Comparison of ENCODE assay signal across 23 mouse cellular contexts in the genomic region with DNA sequence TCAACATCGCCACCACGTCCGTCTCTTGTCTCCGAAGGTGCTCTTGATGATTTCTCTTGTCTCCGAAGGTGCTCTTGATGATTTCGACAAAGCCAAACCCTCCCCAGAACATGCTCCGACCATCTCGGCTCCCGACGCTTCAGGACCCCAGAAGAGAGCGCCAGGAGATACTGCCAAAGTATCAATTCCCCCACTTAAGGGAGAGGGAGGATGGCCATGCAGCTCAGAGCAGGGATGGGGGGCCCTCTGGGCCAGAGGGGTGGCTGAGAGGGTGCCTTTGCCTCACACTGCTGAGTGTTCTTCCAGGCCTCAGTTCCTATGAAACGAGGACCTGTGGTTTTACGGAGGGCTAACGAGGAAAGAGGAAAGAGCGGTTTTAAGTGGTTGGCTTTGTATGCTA. TPM values are rescaled to one million over a fixed set of nuclear protein-coding genes. Genes with fewer than 3 reads are reported as not detected.
A peak's percentile ranks its signal among the peaks of the same experiment; 100 is the strongest.
DNase-seq lines count a peak whose midpoint lies in the region; ATAC-seq and TF ChIP-seq lines count a peak whose summit lies in the region.
"Had no signal": no experiment of that assay in that cellular context is flagged by ENCODE, and none has a peak within 500 bp of the region (broad histone marks: within the 10 kb centered on the region; RNA-seq: fewer than 3 reads in every experiment).

No protein-coding gene starts in this region.

- 93% methylated on average over 15 of the region's 15 CpGs for WGBS in hindbrain, embryonic 12.5 days
- WGBS in hindbrain, embryonic 13.5 days, result 93% methylated on average over 15 of the region's 15 CpGs
- WGBS in neural tube, embryonic 13.5 days, result 90% methylated on average over 15 of the region's 15 CpGs

- peaks cover 47% of the 10 kb centered on the region for H3K36me3 ChIP-seq in hindbrain, embryonic 12.5 days
- H3K36me3 ChIP-seq in hindbrain, embryonic 13.5 days, result peaks cover 49% of the 10 kb centered on the region
- H3K36me3 ChIP-seq in neural tube, embryonic 13.5 days, result peaks cover 55% of the 10 kb centered on the region
- peaks cover 35% of the 10 kb centered on the region for H3K36me3 ChIP-seq in ES-E14 (ENCODE audit: control insufficient read depth, insufficient read depth, low read length, poor library complexity, severe bottlenecking)

- no peak overlapping the region for H3K4me3 ChIP-seq in hindbrain, embryonic 12.5 days
- H3K4me3 ChIP-seq in hindbrain, embryonic 13.5 days, result no peak overlapping the region
- H3K4me3 ChIP-seq in neural tube, embryonic 13.5 days, result no peak overlapping the region
- H3K4me3 ChIP-seq in ES-E14 (ENCODE audit: insufficient read depth in 1 of 2, low read depth in 1 of 2, low read length in 2 of 2, poor library complexity in 1 of 2, severe bottlenecking in 1 of 2), result no peak overlapping the region
- H3K4me3 ChIP-seq: hindbrain, embryonic 15.5 days had no signal

- H3K27me3 ChIP-seq in hindbrain, embryonic 12.5 days, result no peaks in the 10 kb centered on the region
- H3K27me3 ChIP-seq in hindbrain, embryonic 13.5 days, result no peaks in the 10 kb centered on the region
- H3K27me3 ChIP-seq in neural tube, embryonic 13.5 days, result no peaks in the 10 kb centered on the region
- H3K27me3 ChIP-seq: embryonic facial prominence, embryonic 13.5 days; forebrain, embryonic 13.5 days; heart, embryonic 15.5 days; hindbrain, embryonic 15.5 days had no signal

- DNase-seq in neural tube, embryonic 10.5 days (ENCODE audit: extremely low spot score, low spot score), result no peak
- no peak for DNase-seq in ES-E14 (ENCODE audit: low read depth, low spot score)
- peak; percentile 51 for DNase-seq in testis, postnatal 14 days (ENCODE audit: low spot score)
- no peak for DNase-seq in layer of hippocampus, adult 9-11 months
- DNase-seq: adrenal gland, adult 2 months; cerebellum, adult 11 months; cerebellum, adult 2 months; cerebellum, adult 9-11 months; cerebellum, postnatal 25 days; gastrocnemius, postnatal 10 days; gastrocnemius, postnatal 36 days; heart, postnatal 36 days had no signal

- no peak for ATAC-seq in hindbrain, embryonic 12.5 days (ENCODE audit: low FRiP score)
- no peak for ATAC-seq in hindbrain, embryonic 13.5 days (ENCODE audit: low FRiP score)
- no peak for ATAC-seq in neural tube, embryonic 13.5 days (ENCODE audit: low read depth)
- ATAC-seq: forebrain, embryonic 13.5 days; forebrain, embryonic 16.5 days had no signal

- H3K4me2 ChIP-seq in hindbrain, embryonic 12.5 days (replicated peaks), result no peak overlapping the region
- no peak overlapping the region for H3K4me2 ChIP-seq in hindbrain, embryonic 13.5 days
- no peak overlapping the region for H3K4me2 ChIP-seq in neural tube, embryonic 13.5 days
- H3K4me2 ChIP-seq: heart, embryonic 11.5 days had no signal

- H3K9me3 ChIP-seq in hindbrain, embryonic 12.5 days (replicated peaks), result no peaks in the 10 kb centered on the region
- no peaks in the 10 kb centered on the region for H3K9me3 ChIP-seq in hindbrain, embryonic 13.5 days
- no peaks in the 10 kb centered on the region for H3K9me3 ChIP-seq in neural tube, embryonic 13.5 days
- no peaks in the 10 kb centered on the region for H3K9me3 ChIP-seq in ES-E14 (ENCODE audit: control insufficient read depth, insufficient read depth, low read depth, low read length)
- H3K9me3 ChIP-seq: embryonic facial prominence, embryonic 13.5 days; forebrain, embryonic 10.5 days; forebrain, embryonic 13.5 days; heart, embryonic 15.5 days; hindbrain, embryonic 10.5 days; hindbrain, embryonic 15.5 days had no signal

- no peak overlapping the region for H3K27ac ChIP-seq in hindbrain, embryonic 12.5 days
- no peak overlapping the region for H3K27ac ChIP-seq in hindbrain, embryonic 13.5 days
- H3K27ac ChIP-seq in neural tube, embryonic 13.5 days (replicated peaks), result no peak overlapping the region
- H3K27ac ChIP-seq in ES-E14 (ENCODE audit: insufficient read depth, low read depth, low read length, poor library complexity, severe bottlenecking), result no peak overlapping the region
- H3K27ac ChIP-seq: embryonic facial prominence, embryonic 13.5 days; forebrain, embryonic 10.5 days; forebrain, embryonic 13.5 days; heart, embryonic 15.5 days; hindbrain, embryonic 10.5 days; hindbrain, embryonic 15.5 days had no signal

- peaks cover 9% of the 10 kb centered on the region for H3K4me1 ChIP-seq in hindbrain, embryonic 12.5 days
- peaks cover 22% of the 10 kb centered on the region for H3K4me1 ChIP-seq in hindbrain, embryonic 13.5 days (replicated peaks)
- H3K4me1 ChIP-seq in neural tube, embryonic 13.5 days (replicated peaks), result peaks cover 22% of the 10 kb centered on the region
- peaks cover 3 to 4% of the 10 kb centered on the region in 2 experiments; a peak in 2 of 4 replicates for H3K4me1 ChIP-seq in ES-E14 (ENCODE audit: control insufficient read depth in 2 of 2, insufficient read depth in 2 of 2, low read length in 2 of 2, poor library complexity in 1 of 2)

- in situ Hi-C loops in ES-E14 (cut with MboI; ENCODE audit: low sequenced_read_pairs in 2 of 2, unreplicated experiment in 2 of 2), result no loop called here

- 0 out of 2 replicates have a peak overlapping the region, but pooled peaks have one; percentile 32 for H3K9ac ChIP-seq in hindbrain, embryonic 12.5 days
- no peak overlapping the region; the same call in 1 of the 2 replicates for H3K9ac ChIP-seq in hindbrain, embryonic 13.5 days
- 0 out of 2 replicates have a peak overlapping the region, but pooled peaks have one; percentile 8 for H3K9ac ChIP-seq in neural tube, embryonic 13.5 days
- 0 out of 2 replicates have a peak overlapping the region, but pooled peaks have one; percentile 20 for H3K9ac ChIP-seq in ES-E14 (ENCODE audit: insufficient read depth, low read depth, low read length, poor library complexity, severe bottlenecking)
- H3K9ac ChIP-seq: forebrain, embryonic 13.5 days; heart, embryonic 15.5 days had no signal

TF ChIP-seq in ES-E14, 5 proteins besides CTCF, POLR2A, EP300 and RAD21:
- TF ChIP-seq MAFK (IDR thresholded peaks at IDR 0.05; ENCODE audit: insufficient read depth, low read depth, low read length), result no peak
- no peak for TF ChIP-seq HCFC1 (IDR thresholded peaks at IDR 0.05; ENCODE audit: borderline replicate concordance, insufficient read depth, low read length)
- no peak for TF ChIP-seq ZNF384 (IDR thresholded peaks at IDR 0.05; ENCODE audit: low read depth, low read length)
- no peak for TF ChIP-seq CHD2 (IDR thresholded peaks at IDR 0.05; ENCODE audit: low read depth, low read length)
- no peak for TF ChIP-seq ZC3H11A (IDR thresholded peaks at IDR 0.05; ENCODE audit: borderline replicate concordance, low read depth, low read length)

RNA-seq across cellular contexts. Expression of gene Pex19, which starts 2.0 kb away (rescaled TPM):
- polyA plus RNA-seq in hindbrain, embryonic 12.5 days (2016; fragmentation: Nextera tagmentation; extraction: Ambion mirVana), result 178 and 183 TPM in 2 replicates
- polyA plus RNA-seq in hindbrain, embryonic 13.5 days (2015; fragmentation: Nextera tagmentation; extraction: Ambion mirVana), result 163 and 168 TPM in 2 replicates
- polyA plus RNA-seq in neural tube, embryonic 13.5 days (2015; fragmentation: Nextera tagmentation; extraction: Ambion mirVana), result 163 and 164 TPM in 2 replicates
- total RNA-seq in ES-E14 (2012; rRNA removed), result 81.7 and 97.8 TPM in 2 replicates

RNA-seq across cellular contexts. Expression of gene Dcaf8, which starts 19.3 kb away (rescaled TPM):
- polyA plus RNA-seq in hindbrain, embryonic 12.5 days (2016; fragmentation: Nextera tagmentation; extraction: Ambion mirVana), result 136 and 137 TPM in 2 replicates
- polyA plus RNA-seq in hindbrain, embryonic 13.5 days (2015; fragmentation: Nextera tagmentation; extraction: Ambion mirVana), result 100 and 107 TPM in 2 replicates
- 94.0 and 96.6 TPM in 2 replicates for polyA plus RNA-seq in neural tube, embryonic 13.5 days (2015; fragmentation: Nextera tagmentation; extraction: Ambion mirVana)
- total RNA-seq in ES-E14 (2012; rRNA removed), result 58.0 and 61.9 TPM in 2 replicates

RNA-seq across cellular contexts. Expression of gene Ncstn, which starts 46.0 kb away (rescaled TPM):
- polyA plus RNA-seq in hindbrain, embryonic 12.5 days (2016; fragmentation: Nextera tagmentation; extraction: Ambion mirVana), result 128 and 132 TPM in 2 replicates
- 118 and 128 TPM in 2 replicates for polyA plus RNA-seq in hindbrain, embryonic 13.5 days (2015; fragmentation: Nextera tagmentation; extraction: Ambion mirVana)
- 123 and 124 TPM in 2 replicates for polyA plus RNA-seq in neural tube, embryonic 13.5 days (2015; fragmentation: Nextera tagmentation; extraction: Ambion mirVana)
- 40.5 and 59.6 TPM in 2 replicates for total RNA-seq in ES-E14 (2012; rRNA removed)

RNA-seq across cellular contexts. Expression of gene Copa, which starts 46.2 kb away (rescaled TPM):
- 233 and 256 TPM in 2 replicates for polyA plus RNA-seq in hindbrain, embryonic 12.5 days (2016; fragmentation: Nextera tagmentation; extraction: Ambion mirVana)
- polyA plus RNA-seq in hindbrain, embryonic 13.5 days (2015; fragmentation: Nextera tagmentation; extraction: Ambion mirVana), result 186 and 190 TPM in 2 replicates
- polyA plus RNA-seq in neural tube, embryonic 13.5 days (2015; fragmentation: Nextera tagmentation; extraction: Ambion mirVana), result 183 and 199 TPM in 2 replicates
- 64.7 and 91.5 TPM in 2 replicates for total RNA-seq in ES-E14 (2012; rRNA removed)
